Mouse (Mus musculus) liver, adult 2 months (tissue): ENCODE measurements around the gene Phf21a. TPM values are rescaled to one million over a fixed set of nuclear protein-coding genes. Genes with fewer than 3 reads are reported as not detected.
A peak's percentile ranks its signal among the peaks of the same experiment; 100 is the strongest.

ENCODE experiments used
- DNase-seq: peaks from one replicate; pipeline ENCODE4 v3.0.0-alpha.2; 2011; ENCODE audit warnings: low read depth, low spot score; ENCODE audit errors: extremely low read depth
- H3K27ac ChIP-seq: fragments of 200-500 bp; replicated peaks from 2 replicates; pipeline ENCODE4 v1.5.1; 2012; ENCODE audit warnings: low read depth, mild to moderate bottlenecking, control low read depth, inconsistent platforms, low read length; ENCODE audit not compliant: insufficient read depth
- H3K27me3 ChIP-seq: fragments of 200-500 bp; 2 replicates; pipeline ENCODE4 v1.6.1; 2012; ENCODE audit warnings: mild to moderate bottlenecking, moderate library complexity, low read length, inconsistent platforms; ENCODE audit not compliant: control insufficient read depth, insufficient read depth
- H3K36me3 ChIP-seq: fragments of 200-500 bp; 2 replicates; pipeline ENCODE4 v1.6.1; 2012; ENCODE audit warnings: low read length, inconsistent platforms; ENCODE audit not compliant: control insufficient read depth, insufficient read depth
- H3K4me1 ChIP-seq: fragments of 200-500 bp; 2 replicates; pipeline ENCODE4 v1.6.1; 2011; ENCODE audit warnings: low read length; ENCODE audit not compliant: control insufficient read depth, insufficient read depth
- H3K4me3 ChIP-seq: fragments of 200-500 bp; 2 replicates; pipeline ENCODE4 v1.5.1; 2011; ENCODE audit warnings: low read depth, mild to moderate bottlenecking, control low read depth, low read length, moderate library complexity; ENCODE audit not compliant: insufficient read depth
- H3K79me2 ChIP-seq: fragments of 200-500 bp; 2 replicates; pipeline ENCODE4 v1.6.1; 2012; ENCODE audit warnings: inconsistent platforms, mild to moderate bottlenecking, low read length, moderate library complexity; ENCODE audit not compliant: control insufficient read depth, insufficient read depth
- H3K9ac ChIP-seq: fragments of 200-500 bp; 2 replicates; pipeline ENCODE4 v1.6.1; 2012; ENCODE audit warnings: low read depth, mild to moderate bottlenecking, control low read depth, inconsistent platforms, low read length
- CTCF ChIP-seq: fragments of 200-500 bp; IDR thresholded peaks from 2 replicates; pipeline ENCODE4 v1.5.1; 2011; ENCODE audit warnings: low read depth, low read length, control low read depth
- POLR2A ChIP-seq: fragments of 200-500 bp; IDR thresholded peaks from 2 replicates; pipeline ENCODE4 v1.6.1; 2011; ENCODE audit warnings: low read length, control low read depth; ENCODE audit not compliant: insufficient read depth; ENCODE audit errors: extremely low read depth
- WGBS: fragments of 180-500 bp; shearing (Covaris S2); methylation state at CpG from one replicate; pipeline ENCODE4 v1.1.7; 2018; 5-methylcytosine and 5-hydroxymethylcytosine counted together
- polyA plus RNA-seq: library from polyadenylated mRNA; depleted of rRNA; stranded (reverse); fragments of >200 nt; gene quantifications from 2 replicates; pipeline ENCODE4 v1.2.3, GENCODE M21; 2012
- total RNA-seq: library from RNA; depleted of rRNA; stranded (reverse); fragments of >200 nt; gene quantifications from 2 replicates; pipeline ENCODE4 v1.2.3, GENCODE M21; 2014

Phf21a gene
- total and polyA plus RNA-seq, 2 experiments = 11.4 to 14.5 TPM

- no peak overlapping the region for H3K4me3 ChIP-seq
- H3K27ac ChIP-seq = no peak overlapping the region
- H3K9ac ChIP-seq = no peak overlapping the region
- H3K27me3 ChIP-seq = no peaks in the 10 kb centered on the region; the same call in 1 of the 2 replicates
- 66% methylated on average over 5 of the region's 5 CpGs for WGBS
- H3K79me2 ChIP-seq = no peaks in the 10 kb centered on the region
- no peak for DNase-seq
- no peaks in the 10 kb centered on the region for H3K4me1 ChIP-seq
- no peak for TF ChIP-seq POLR2A
- no peak for TF ChIP-seq CTCF
- no peaks in the 10 kb centered on the region for H3K36me3 ChIP-seq
Observed at GRCm38 (mm10) chr2:92124523-92124922, 31.6 kb downstream of the Phf21a start.

DNA sequence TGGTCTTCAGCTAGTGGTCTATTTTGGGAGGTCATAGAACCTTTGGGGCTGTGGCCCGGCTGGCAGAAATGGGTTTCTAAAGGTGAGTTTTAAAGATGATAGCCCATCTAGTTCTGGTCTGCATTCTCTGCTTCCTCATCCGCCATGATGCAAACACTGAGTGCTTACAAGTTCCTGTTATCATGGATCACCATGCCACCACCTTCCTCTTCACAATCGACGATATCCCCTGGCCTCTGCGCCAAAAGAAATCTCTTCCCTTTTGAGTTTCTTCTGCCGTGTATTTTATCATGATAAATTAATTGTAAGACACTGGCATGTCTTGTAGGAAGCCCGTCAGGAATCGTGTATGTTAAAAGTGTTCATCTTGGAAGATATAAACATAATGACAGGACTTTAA lies 32.4 kb downstream of the Phf21a start:
- Histone ChIP-seq H3K9ac (no peak overlapping the region), H3K79me2 (no peaks in the 10 kb centered on the region), H3K27ac (no peak overlapping the region), H3K4me3 (no peak overlapping the region), H3K27me3 (no peaks in the 10 kb centered on the region; the same call in 1 of the 2 replicates), H3K4me1 (no peaks in the 10 kb centered on the region), H3K36me3 (no peaks in the 10 kb centered on the region)
- WGBS = 82% methylated on average over 8 of the region's 8 CpGs
- no peak for DNase-seq
- TF ChIP-seq CTCF (no peak), POLR2A (no peak)

- Histone ChIP-seq H3K27me3 (no peaks in the 10 kb centered on the region), H3K36me3 (no peaks in the 10 kb centered on the region), H3K4me3 (no peak overlapping the region), H3K4me1 (peaks cover 3% of the 10 kb centered on the region), H3K27ac (no peak overlapping the region), H3K9ac (no peak overlapping the region), H3K79me2 (no peaks in the 10 kb centered on the region)
- TF ChIP-seq POLR2A (no peak), CTCF (no peak)
- DNase-seq = no peak
- WGBS = 94% methylated on average over 7 of the region's 7 CpGs
Observed at GRCm38 (mm10) chr2:92130071-92130470, 37.2 kb downstream of the Phf21a start.

DNA sequence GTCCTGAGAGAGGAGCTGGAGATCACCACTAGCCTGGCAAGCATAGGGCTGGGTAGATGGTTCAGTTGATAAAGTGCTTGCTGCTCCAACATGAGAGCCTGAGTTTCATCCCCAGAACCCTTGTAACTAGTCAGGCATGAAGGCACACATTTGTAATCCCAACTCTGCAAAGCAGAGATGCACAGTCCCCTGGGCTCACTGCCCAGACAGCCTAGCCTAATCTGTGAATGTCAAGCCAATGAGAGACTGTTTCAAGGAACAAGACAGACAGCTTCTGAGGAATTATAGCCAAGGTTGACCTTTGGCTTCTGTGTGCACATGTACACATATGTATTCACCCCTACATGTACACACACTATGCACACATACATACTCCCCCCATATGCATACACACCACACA lies 45.8 kb downstream of the Phf21a start:
- TF ChIP-seq POLR2A (no peak), CTCF (no peak)
- no peak overlapping the region for H3K27ac ChIP-seq
- H3K9ac ChIP-seq = no peak overlapping the region
- H3K4me3 ChIP-seq = no peak overlapping the region
- H3K4me1 ChIP-seq = no peaks in the 10 kb centered on the region
- no peaks in the 10 kb centered on the region for H3K27me3 ChIP-seq
- DNase-seq = peak; percentile 3
- H3K36me3 ChIP-seq = no peaks in the 10 kb centered on the region
- no peaks in the 10 kb centered on the region for H3K79me2 ChIP-seq

DNA sequence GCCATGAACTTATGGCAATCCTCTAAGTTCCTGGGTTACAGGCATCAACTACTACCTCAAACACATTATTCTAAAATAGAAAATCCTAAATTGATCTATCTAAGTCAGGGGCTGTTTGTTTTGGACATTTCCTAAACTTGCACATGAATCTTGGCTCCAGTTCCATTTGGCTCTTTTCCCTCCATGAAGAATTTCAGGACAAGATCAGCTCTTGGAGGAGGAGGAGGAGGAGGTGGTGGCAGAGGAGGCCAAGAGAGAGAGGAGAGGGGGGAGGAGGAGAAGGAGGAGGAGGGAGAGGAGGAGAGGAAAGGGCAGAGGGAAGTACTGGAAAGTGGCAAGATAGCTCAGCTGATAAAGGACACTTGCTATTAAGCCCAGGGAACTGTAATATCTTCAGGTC lies 46.4 kb downstream of the Phf21a start:
- H3K27me3 ChIP-seq = no peaks in the 10 kb centered on the region
- DNase-seq = peak; percentile 54
- no peaks in the 10 kb centered on the region for H3K4me1 ChIP-seq
- no peak overlapping the region for H3K4me3 ChIP-seq
- TF ChIP-seq CTCF (no peak), POLR2A (no peak)
- no peak overlapping the region for H3K27ac ChIP-seq
- no peak overlapping the region for H3K9ac ChIP-seq
- H3K36me3 ChIP-seq = no peaks in the 10 kb centered on the region
- no peaks in the 10 kb centered on the region for H3K79me2 ChIP-seq

DNA sequence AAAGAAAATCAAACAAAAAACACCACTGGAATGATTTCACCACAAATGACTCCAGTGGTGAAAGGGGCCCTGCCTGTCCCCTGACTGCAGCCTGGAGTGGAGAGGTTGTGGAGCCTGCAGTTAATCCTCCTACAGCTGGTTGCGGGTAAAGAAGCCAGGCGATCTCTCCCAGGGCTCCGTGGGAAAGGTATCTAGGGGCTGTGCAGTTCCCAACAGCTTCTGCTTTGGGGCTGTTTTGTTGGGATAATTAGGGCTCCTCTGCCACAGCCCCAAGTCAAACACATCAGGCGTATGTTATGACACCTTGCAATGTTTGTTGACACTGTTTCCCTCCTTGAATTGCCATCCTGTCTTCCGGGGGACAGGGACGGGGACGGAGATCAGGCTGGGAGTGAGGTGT lies 47.5 kb downstream of the Phf21a start:
- Histone ChIP-seq H3K9ac (no peak overlapping the region), H3K4me1 (no peaks in the 10 kb centered on the region), H3K36me3 (no peaks in the 10 kb centered on the region), H3K79me2 (no peaks in the 10 kb centered on the region), H3K27ac (no peak overlapping the region), H3K4me3 (no peak overlapping the region), H3K27me3 (no peaks in the 10 kb centered on the region)
- TF ChIP-seq CTCF (no peak), POLR2A (no peak)
- no peak for DNase-seq
- 55% methylated on average over 7 of the region's 7 CpGs for WGBS
